Mouse (Mus musculus) thymus, adult 2 months (tissue): Measurements from ENCODE around the gene Gm7137.
"Not testable (repeated sequence)": the region's sequence is repeated elsewhere in the genome, so short reads cannot be mapped to it uniquely, and the experiment has no call there.

Experiments
- CTCF ChIP-seq: fragments of 200-500 bp; IDR thresholded peaks from 2 replicates; pipeline ENCODE4 v1.5.1; 2012; ENCODE audit warnings: mild to moderate bottlenecking, control low read depth, low read length, moderate library complexity, borderline replicate concordance; ENCODE audit not compliant: control insufficient read depth, poor library complexity, insufficient read depth; ENCODE audit errors: extremely low read depth
- POLR2A ChIP-seq: fragments of 200-500 bp; IDR thresholded peaks from 2 replicates; pipeline ENCODE4 v1.6.1; 2012; ENCODE audit warnings: mild to moderate bottlenecking, low read length, control low read depth, moderate library complexity; ENCODE audit not compliant: control insufficient read depth, poor library complexity, insufficient read depth; ENCODE audit errors: extremely low read depth

DNA sequence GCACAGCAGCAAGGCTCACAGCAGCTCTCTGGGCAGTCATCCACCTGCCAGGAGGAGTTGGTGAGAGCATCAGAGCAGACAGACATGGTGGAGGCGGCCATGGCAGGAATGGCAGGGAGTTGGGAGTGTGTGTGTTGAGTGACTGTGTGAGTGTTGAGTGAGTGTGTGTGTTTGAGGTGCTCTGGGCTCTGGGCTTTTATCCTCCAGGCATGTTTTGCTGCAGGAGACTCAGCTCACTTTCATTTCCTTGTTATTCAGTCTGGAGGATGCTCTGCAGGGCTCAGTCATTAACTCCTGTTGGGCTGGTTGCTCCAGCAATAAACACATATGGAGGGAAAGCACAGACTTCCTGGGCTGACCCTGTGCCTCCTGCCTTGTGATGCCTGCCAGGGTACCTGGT, 11.2 kb downstream of the Gm7137 start, which contains the start of gene Gm7138:
- TF ChIP-seq POLR2A, CTCF: not testable (repeated sequence)
